Mouse (Mus musculus) T-cell, adult 2 months (primary cell): ENCODE results near the gene Ncaph.
"Not testable (repeated sequence)": the region's sequence is repeated elsewhere in the genome, so short reads cannot be mapped to it uniquely, and the experiment has no call there.

Source experiments
- DNase-seq: peaks from one replicate; pipeline ENCODE4 v3.0.0; 2022; ENCODE audit warnings: low spot score

The Ncaph gene

GRCm38 (mm10) chr2:127133621-127134461 lies at the start of gene Ncaph:
Ncaph (minus strand) TSS chr2:127133954.
- peak; percentile 93 for DNase-seq

DNA sequence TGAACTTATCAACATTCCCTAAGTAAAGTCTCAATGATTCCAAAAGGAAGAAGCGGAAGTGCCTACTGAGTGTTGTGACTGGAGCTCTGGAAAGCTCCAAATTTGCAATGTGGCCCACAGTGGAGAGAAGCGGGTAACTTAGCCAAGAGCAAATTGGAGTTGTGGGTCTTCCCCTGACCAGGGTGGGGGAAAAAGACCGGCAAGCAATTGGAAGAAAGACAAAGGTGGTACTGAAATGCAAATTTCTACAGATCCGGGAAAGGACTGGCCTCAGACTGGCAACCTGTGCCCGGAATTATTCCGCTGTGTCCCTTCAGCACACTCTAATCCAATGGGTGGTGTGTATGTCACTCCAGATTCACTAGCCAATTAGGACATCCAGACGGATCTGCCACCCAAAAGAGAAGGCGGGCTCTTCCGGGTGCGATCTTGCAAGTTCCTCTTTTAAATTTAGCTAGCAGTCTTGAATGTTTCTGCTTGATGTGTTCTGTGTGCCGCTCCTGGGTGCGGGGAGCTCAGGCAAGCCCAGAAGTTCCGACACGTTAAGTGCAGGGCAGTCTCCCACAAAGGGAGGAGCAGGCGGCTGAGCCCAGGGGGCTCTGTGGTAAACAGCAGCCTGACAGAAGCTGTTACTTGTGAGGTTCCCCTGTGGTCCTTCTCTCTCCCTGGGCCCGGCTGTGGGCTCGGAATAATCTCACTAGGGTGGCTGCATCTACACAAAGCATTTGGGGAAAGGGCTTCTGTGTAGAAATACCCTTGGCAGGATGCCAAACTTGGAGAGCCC lies 49.0 kb upstream of the Ncaph start:
- DNase-seq, result peak; percentile 81

- peak; percentile 50 for DNase-seq
Measured at GRCm38 (mm10) chr2:127166261-127166660, 32.5 kb upstream of the Ncaph start.

- no peak for DNase-seq
Measured at GRCm38 (mm10) chr2:127165675-127166074, 31.9 kb upstream of the Ncaph start.

- no peak for DNase-seq
Measured at GRCm38 (mm10) chr2:127145699-127146098, 11.9 kb upstream of the Ncaph start.

DNA sequence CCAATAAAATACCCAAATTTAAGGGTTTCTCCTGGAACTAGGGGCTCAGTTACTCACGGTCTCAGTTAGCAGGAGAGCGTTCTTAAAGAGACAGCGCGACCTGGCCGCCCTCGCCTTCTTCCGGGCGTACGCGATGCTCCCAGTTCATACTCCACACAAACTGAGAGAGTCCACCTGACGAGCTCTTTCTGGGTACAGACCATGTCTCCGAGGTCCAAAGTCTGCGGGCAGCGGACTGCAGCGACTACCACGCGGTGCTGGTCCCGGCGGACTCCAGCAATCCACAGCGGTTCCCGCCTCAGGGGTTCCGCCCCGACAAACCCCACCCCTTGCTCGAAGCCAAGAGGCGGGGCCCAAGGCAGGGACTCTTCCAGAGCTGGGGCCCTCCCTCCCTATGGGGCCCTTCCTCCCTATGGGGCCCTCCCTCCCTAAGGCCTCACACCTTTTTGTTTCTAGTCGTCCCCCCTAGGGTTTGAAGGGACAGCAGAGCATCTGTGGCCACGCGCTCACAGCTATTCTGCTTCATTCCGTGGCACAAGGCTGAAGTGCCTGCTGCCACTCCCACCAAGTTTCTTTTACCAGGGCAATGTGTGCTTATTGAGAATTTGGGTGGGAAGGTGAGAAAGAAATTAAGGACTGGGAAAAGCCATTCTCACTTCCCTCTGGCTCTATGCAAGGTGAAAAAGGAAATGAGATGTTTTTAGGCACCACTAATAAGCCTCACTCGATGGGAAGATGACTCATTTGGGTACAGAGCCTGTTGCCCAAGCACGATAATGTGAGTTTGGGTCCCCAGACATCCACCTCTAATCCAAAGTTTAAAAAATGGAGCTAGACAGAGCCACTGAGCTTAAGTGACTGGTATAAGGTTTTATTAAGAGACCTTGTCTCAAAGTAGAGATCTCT lies 9.7 kb upstream of the Ncaph start, which contains the start of gene Itpripl1:
TSS of gene Itpripl1 (minus strand) at position 285 of the 906 bp plus-strand sequence.
- DNase-seq, result peak; percentile 67

GRCm38 (mm10) chr2:127142577-127143157 lies 8.9 kb upstream of the Ncaph start:
- no peak for DNase-seq

DNA sequence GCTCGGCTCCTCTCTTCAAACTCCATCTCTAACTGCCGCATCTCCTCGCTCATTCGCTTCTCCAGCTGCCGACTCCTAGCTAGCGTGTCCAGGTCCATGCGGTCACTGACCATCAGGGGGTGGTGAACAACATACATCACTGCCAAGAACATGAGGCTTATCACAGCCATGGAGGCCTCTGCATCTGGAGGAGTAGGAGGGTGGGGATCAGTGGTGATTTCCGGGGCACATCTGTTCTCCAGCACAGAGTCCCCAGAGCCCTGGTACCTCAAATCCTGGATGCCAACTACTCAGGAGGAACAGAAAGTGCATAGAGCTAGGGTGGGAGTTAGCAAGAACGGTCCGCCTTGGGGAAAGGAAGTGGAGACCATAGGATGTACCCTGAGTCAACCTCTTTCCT lies 8.3 kb upstream of the Ncaph start:
- no peak for DNase-seq

GRCm38 (mm10) chr2:127140011-127140410 lies 6.3 kb upstream of the Ncaph start:
- DNase-seq, result no peak

DNA sequence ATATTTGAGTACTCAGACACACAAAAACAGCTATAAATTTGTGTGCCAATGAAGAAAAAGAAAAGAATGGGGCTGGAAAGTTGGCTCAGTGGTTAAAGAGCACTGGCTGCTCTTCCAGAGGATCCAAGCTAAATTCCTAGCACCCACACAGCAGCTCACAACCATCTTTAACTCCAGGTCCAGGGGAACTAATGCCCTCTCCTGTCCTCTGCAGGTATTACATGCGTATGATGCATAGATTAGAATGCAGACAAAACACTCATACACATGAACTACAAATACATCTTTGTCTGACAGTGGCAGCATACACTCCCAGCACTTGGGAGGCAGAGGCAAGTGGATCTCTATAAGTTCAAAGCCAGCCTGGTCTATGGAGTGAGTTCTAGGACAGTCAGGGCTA lies 5.9 kb upstream of the Ncaph start:
- DNase-seq, result no peak

GRCm38 (mm10) chr2:127139094-127139493 lies 5.3 kb upstream of the Ncaph start:
- DNase-seq, result no peak

GRCm38 (mm10) chr2:127138449-127138848 lies 4.7 kb upstream of the Ncaph start:
- no peak for DNase-seq

DNA sequence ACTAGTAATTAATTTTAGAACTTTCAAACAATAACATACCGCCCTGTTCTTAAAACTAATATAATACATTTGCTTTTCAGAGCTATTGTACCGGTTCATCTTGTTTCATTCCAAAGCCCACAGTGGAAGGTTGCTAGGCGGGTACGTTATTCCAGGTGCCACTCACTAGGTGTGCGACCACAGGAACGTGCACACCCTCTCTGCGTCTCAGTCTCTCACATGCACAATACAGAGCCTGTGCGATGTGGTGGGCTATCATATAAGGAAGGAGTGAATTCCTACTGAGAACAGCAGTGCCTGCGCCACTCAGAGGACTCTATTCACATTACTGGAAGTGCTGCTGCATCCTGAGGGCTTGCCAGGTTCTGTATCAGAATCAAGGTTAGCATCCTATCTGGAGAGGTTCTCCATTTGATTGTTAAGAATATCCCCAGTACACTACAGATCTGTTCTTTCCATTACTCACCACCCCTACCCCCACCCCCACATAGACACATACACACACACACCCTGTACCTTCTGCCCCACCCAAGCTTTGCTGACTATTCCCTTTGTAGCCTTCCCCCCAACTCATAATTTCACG lies 4.2 kb upstream of the Ncaph start:
- no peak for DNase-seq

DNA sequence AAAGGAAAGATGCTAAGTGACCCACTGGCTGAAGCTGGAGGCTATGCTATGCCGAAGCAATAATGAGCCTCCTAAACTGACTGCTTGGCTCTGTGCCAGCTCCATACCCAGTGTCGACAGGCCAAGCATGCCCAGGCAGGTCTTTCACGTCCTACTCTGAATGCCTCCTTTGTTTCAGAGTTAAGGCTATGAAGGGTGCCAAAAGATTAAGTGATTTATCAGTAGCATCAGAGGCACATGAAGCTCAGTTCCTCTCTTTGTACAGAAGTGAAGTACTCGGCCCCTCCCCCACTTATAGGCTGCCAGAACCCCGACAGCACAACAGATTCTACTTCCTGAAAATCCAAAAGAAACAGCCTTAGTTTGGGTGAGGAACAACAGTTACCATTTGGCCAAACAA lies 3.2 kb upstream of the Ncaph start:
- DNase-seq, result no peak

GRCm38 (mm10) chr2:127135255-127135654 lies 1.5 kb upstream of the Ncaph start:
- peak; percentile 41 for DNase-seq

DNA sequence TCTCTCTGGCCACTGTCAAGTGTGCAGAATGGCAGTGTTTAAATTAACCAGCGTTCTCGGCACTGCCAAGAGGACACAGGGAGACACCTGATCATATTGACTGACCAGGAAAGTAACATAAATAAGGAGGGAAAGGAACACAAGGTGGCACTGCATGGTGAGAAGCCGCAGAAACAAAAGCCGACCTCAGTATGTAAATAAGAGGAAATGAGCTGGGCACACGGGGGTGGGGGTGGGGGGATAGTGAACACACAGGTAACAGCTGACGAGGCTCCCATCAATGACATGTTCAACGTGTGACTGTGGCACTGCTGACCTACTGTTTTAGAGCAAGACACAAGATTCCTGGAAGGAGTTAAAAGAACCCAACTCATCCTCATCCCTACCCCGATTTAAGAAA lies 2.4 kb downstream of the Ncaph start:
- no peak for DNase-seq

DNA sequence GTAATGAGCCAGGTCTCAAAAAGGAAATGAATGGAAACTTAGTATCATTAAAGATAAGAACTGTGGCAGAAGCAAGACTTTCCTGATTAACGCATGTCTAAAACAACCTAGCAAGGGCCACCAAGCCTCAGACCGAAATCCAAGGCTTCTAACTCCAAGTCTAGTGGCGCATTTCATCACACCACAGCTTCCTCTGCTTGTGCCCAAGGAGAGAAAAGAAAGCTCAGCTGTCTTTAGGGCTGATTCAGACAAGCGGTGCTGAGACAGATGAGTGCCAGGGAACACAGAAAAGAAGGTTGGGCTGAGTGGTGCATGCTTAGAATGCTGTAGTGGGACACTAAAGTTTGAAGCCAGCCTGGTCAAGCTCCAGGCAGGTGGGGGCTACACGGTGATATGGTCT lies 4.8 kb downstream of the Ncaph start:
- no peak for DNase-seq

DNA sequence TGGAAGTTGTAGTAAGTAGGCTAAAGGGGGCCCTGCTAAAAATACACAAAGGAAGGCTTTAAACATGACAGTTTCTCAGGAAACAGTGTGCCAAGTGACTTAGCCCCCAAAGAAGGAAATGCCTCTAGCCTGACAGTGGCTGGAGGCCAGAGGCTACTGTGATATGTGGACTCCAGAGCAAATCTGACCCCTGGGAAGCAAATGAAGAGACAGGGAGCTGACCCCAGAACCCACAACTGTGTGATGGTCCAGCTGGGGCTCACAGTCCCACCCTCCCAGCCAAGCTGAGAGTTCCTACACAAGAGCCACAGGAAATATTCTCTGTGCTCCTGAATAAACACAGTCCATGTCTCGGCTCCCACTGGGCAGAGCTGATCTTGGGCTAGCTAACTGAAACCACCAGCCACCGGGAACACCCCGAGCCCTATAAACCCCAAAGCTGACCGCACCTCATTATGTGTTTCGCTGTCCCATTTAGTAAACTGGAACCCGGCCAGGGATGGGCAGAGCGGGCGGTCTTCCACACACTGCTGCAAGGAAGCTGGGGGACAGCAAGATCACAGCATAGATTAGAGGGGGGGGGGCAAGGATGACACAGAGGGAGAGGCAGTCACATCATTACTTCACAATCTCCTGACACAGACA lies 12.0 kb downstream of the Ncaph start:
- DNase-seq, result no peak

GRCm38 (mm10) chr2:127108986-127109385 lies 24.8 kb downstream of the Ncaph start:
- DNase-seq, result no peak

DNA sequence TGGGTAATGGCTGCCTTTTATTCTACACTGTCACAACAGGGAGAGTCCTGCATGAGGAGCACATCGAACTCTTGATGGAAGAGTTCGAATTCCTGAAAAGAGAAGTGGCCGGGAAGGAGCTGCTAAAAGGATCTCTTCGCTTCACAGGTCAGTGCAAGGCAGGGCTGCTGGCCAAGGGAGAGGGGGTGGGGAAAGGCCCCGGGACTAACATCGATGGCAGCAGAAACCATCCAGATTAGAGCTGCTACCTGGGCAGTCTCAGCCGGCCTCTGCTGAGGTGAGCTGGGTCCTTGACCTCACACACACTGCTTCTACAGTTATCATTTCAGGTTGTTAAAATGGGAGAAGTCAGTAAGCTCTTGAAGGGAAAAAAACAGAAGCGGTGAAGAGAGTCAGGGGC lies 41.8 kb downstream of the Ncaph start:
- DNase-seq, result no peak

GRCm38 (mm10) chr2:127090151-127090550 lies 43.6 kb downstream of the Ncaph start:
- DNase-seq, result not testable (repeated sequence)
